Mouse (Mus musculus) granulocyte monocyte progenitor cell, adult 5-6 weeks (primary cell): ENCODE results near the gene Atp13a4. TPM values are rescaled to one million over a fixed set of nuclear protein-coding genes. Genes with fewer than 3 reads are reported as not detected.

Experiments used
- ATAC-seq: replicated peaks from 2 replicates; pipeline ENCODE4 v1.8.0; 2016; ENCODE audit warnings: mild to moderate bottlenecking, moderate TSS enrichment, inconsistent platforms; ENCODE audit not compliant: poor library complexity, severe bottlenecking
- total RNA-seq, 2 experiments: library from RNA; stranded (forward) in 1 of 2; stranded (reverse) in 1 of 2; fragments of 200-712, 200-1000 nt in 1 of 2; fragments of >200 nt in 1 of 2; fragmentation: Nextera tagmentation in 1 of 2; gene quantifications; 2 replicates each; pipeline ENCODE4 v1.2.3; 2014 to 2017

Atp13a4 gene
- not detected in 2 replicates for total RNA-seq (2014; fragmentation: Nextera tagmentation)
- not detected in 2 replicates for total RNA-seq (2017)

- ATAC-seq, result peak; percentile 17
Observed at GRCm38 (mm10) chr16:29544829-29545228, at the start of gene Atp13a4. Gene Atp13a4 (minus strand): TSS chr16:29544864.

DNA sequence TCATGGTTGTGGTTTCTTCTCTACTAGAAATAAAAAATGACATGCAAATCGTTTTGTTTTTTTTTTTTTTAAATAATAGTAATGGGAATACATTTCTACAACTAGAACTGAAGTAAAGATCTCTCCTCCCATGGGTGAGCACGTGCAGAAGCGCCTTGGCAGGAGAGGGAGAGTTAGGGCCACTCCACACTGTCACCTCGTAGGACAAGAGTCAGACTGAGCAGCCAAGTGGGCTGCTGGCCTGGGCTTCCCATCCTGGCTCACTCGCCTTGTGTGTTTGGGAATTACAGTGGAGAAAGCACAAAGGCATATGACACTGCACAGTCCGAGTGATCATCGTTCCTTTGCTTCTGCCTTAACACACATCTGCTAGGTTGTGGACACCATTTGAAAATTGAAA lies 47.5 kb upstream of the Atp13a4 start:
- no peak for ATAC-seq

- ATAC-seq, result peak; percentile 6; the same call in 1 of the 2 replicates
Observed at GRCm38 (mm10) chr16:29579787-29580176, 35.1 kb upstream of the Atp13a4 start.

DNA sequence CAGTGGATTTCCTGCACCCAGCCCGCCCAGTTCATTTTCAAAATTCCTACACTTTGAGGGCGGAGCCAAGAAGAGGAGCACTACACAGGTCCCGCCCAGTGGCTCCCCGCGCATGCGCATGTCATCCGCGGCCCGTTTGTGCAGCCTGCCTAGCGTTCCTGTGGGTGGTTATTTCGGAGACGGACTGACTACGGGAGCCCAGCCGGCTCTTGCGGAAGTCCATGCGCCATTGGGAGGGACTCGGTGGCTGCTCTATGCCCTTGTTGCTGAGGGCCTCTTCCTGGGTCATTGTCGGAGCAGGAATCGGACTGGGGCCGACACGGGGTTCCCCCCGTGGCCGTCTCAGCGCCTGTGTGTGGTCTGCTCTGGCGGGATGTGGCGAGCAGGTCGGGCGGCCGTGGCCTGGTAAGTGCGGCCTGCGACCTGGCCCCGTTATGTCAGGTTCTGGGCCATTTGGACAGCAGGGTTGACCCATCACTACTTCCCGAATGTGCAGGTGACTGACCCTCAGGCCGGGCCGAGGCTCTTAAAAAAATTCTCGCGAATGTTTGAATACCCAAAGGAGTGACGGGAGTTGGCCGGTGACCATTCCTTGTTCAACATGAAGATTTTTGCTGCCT lies 34.6 kb upstream of the Atp13a4 start, which contains the start of gene Opa1:
Gene Opa1 (plus strand): TSS at position 168 of the 620 bp plus-strand sequence.
- ATAC-seq, result peak; percentile 99

DNA sequence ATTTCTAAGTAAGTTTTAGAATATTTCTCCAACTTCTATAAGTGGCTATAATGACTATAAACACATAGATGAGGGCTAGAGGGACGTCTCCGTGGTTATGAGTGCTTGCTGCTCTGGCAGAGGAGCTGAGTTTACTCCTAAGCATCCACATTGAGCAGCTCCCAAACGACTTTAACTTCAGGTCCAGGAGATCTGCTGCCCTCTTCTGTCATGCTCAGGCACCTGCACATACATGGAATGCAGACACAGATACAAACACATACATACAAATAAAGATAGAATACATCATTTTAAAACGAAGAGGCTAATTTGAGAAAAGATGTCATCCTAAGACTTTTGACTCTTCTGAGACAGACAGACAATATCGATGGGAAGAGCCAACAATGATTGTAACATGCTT lies 31.0 kb upstream of the Atp13a4 start:
- ATAC-seq, result no peak

GRCm38 (mm10) chr16:29574013-29574412 lies 29.3 kb upstream of the Atp13a4 start:
- ATAC-seq, result peak; percentile 71

DNA sequence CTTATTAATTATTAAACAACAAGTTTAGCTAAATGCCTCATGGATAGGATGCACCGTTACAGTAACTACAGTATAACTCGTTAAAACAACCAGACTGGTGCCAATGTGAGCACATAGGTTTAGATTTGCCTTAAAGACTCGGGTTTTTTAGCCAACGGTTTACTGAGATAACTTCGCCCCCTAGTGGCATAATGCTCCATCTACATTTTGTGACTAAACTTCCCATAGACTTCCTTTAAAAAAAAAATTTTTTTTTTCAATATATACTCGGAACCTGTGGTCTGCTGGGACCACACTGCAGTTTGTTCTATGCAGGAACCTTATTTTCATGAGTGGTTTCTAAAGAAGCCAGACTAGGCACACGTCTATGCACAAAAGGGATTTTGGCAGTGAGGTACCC lies 16.2 kb upstream of the Atp13a4 start:
- peak; percentile 56 for ATAC-seq

- no peak for ATAC-seq
Observed at GRCm38 (mm10) chr16:29560454-29560853, 15.8 kb upstream of the Atp13a4 start.

DNA sequence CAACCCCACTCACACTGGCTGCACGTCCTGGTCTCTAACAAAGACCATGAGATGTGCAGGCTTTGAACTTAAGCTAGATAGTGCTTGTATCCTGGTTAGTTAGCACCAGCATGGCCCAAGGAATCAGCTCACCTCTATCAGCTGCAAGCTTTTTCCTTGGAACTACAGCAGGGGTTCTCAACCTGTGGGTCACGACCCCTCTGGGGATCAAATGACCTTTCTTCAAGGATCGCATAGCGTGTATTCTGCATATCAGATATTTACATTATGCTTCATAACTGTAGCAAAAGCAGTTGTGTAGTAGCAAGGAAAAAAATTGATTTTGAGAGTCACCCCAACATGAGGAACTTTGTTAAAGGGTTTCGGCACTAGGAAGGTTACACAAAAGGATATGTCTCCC lies 15.0 kb upstream of the Atp13a4 start:
- no peak for ATAC-seq

DNA sequence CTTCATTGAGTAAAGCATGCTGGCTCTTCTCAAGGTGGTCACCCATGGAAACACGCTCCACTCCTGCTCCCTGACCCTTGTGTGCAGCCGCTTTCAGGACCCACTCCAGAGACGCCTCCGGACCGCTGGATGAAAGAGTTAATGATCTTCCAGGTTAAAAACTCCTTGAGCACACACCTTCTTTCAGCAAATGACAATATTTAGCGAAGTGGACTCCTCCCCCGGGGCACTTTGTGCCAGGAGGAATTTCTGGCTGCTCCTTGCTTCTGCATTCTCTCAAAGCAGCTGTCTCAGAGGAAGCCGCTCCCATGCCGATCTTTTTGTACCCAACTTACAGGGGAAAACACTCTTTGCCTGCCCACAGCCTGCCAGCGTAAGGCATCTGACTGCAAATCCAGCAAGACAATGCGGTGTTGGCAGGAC lies 3.4 kb downstream of the Atp13a4 start:
- ATAC-seq, result no peak

DNA sequence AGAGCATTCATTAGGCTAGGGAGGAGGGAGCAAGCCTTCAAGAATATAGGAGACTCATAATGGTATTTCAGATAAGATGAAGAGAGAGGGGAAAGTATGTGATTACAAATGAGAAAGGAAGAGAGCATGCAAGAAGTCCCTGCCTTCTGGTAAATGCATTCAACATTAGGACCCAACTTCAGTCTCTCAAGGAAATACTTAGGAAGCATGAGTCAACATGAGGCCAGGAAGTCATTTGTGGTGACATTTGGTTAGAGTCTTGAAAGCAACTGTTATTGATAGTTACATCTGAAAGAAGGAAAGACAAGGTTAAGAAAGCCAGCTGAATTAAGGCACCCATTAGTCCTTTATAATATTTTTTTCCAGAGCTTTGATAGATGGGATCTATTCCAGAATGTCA lies 4.8 kb downstream of the Atp13a4 start:
- ATAC-seq, result no peak

GRCm38 (mm10) chr16:29536411-29537204 lies 8.1 kb downstream of the Atp13a4 start:
- ATAC-seq, result no peak

- ATAC-seq, result no peak
Observed at GRCm38 (mm10) chr16:29535866-29536265, 8.8 kb downstream of the Atp13a4 start.

GRCm38 (mm10) chr16:29533641-29534040 lies 11.0 kb downstream of the Atp13a4 start:
- no peak for ATAC-seq

DNA sequence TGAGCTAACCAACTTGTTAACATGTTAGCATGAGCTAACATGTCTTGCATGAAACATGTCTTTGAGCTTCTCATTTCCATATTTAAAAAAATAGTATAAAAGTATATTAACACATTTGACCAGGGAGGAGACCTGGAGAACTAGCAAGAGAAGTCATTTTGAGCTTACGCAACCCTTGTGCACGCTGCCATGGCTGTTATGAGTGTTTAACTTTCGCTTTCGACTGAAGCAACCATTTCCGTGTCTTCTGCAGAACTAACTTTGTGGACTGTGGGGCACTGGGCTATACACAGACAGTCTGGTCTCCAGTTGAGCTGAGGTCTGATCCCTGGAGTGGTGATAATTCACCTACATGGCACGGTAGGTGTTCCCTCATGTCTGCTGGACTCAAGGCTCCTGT lies 17.6 kb downstream of the Atp13a4 start:
- ATAC-seq, result peak; percentile 79

GRCm38 (mm10) chr16:29526585-29526984 lies 18.1 kb downstream of the Atp13a4 start:
- ATAC-seq, result no peak

GRCm38 (mm10) chr16:29512495-29512894 lies 32.2 kb downstream of the Atp13a4 start:
- ATAC-seq, result no peak

- no peak for ATAC-seq
Observed at GRCm38 (mm10) chr16:29510743-29511142, 33.9 kb downstream of the Atp13a4 start.

- no peak for ATAC-seq
Observed at GRCm38 (mm10) chr16:29509881-29510280, 34.8 kb downstream of the Atp13a4 start.

GRCm38 (mm10) chr16:29504671-29505070 lies 40.0 kb downstream of the Atp13a4 start:
- ATAC-seq, result no peak

- no peak for ATAC-seq
Observed at GRCm38 (mm10) chr16:29504198-29504597, 40.5 kb downstream of the Atp13a4 start.

- no peak for ATAC-seq
Observed at GRCm38 (mm10) chr16:29491031-29491430, 53.6 kb downstream of the Atp13a4 start.
